Mouse (Mus musculus) embryonic facial prominence, embryonic 11.5 days (tissue): ENCODE data around the gene Fhl3. TPM values are rescaled to one million over a fixed set of nuclear protein-coding genes. Genes with fewer than 3 reads are reported as not detected.

Source experiments
- ATAC-seq: fragments of 200-750 bp; cut with Nextera tagmentation; replicated peaks from 2 replicates; pipeline ENCODE4 v1.8.0; 2017; ENCODE audit warnings: low read depth; ENCODE audit not compliant: insufficient number of reproducible peaks, low FRiP score, low TSS enrichment
- DNase-seq: peaks from one replicate; pipeline ENCODE4 v3.0.0-alpha.2; 2015; ENCODE audit warnings: low spot score
- H3K27ac ChIP-seq: fragments of 300-500 bp; sonication (generic); replicated peaks from 2 replicates; pipeline ENCODE4 v1.5.1; 2014; ENCODE audit warnings: mild to moderate bottlenecking, low read depth, low read length, control low read depth
- H3K27me3 ChIP-seq: fragments of 300-500 bp; sonication (generic); 2 replicates; pipeline ENCODE4 v1.6.1; 2014; ENCODE audit warnings: mild to moderate bottlenecking, low read length, moderate library complexity, mixed read lengths; ENCODE audit not compliant: control insufficient read depth, insufficient read depth
- H3K36me3 ChIP-seq: fragments of 300-500 bp; sonication (generic); replicated peaks from 2 replicates; pipeline ENCODE4 v1.6.1; 2014; ENCODE audit warnings: low read depth, mild to moderate bottlenecking, low read length, moderate library complexity, mixed read lengths; ENCODE audit not compliant: control insufficient read depth, insufficient read depth
- H3K4me1 ChIP-seq: fragments of 300-500 bp; sonication (generic); 2 replicates; pipeline ENCODE4 v1.6.1; 2014; ENCODE audit warnings: low read length, mixed read lengths; ENCODE audit not compliant: control insufficient read depth, insufficient read depth
- H3K4me2 ChIP-seq: fragments of 300-500 bp; sonication (generic); 2 replicates; pipeline ENCODE4 v1.6.1; 2014; ENCODE audit warnings: low read depth, mild to moderate bottlenecking, control low read depth, low read length, moderate library complexity
- H3K4me3 ChIP-seq: fragments of 300-500 bp; sonication (generic); 2 replicates; pipeline ENCODE4 v1.5.1; 2014; ENCODE audit warnings: low read depth, low read length, control low read depth
- H3K9ac ChIP-seq: fragments of 300-500 bp; sonication (generic); replicated peaks from 2 replicates; pipeline ENCODE4 v1.6.1; 2014; ENCODE audit warnings: mild to moderate bottlenecking, control low read depth, low read length
- H3K9me3 ChIP-seq: fragments of 300-500 bp; sonication (generic); replicated peaks from 2 replicates; pipeline ENCODE4 v1.6.1; 2016; ENCODE audit warnings: mild to moderate bottlenecking, low read length, inconsistent platforms, mixed read lengths; ENCODE audit not compliant: control insufficient read depth
- WGBS: fragments of 180-500 bp; shearing (Covaris S2); extraction: QIAGEN DNeasy Blood & Tissue Kit; methylation state at CpG from one replicate; pipeline ENCODE4 v1.1.7; 2014; 5-methylcytosine and 5-hydroxymethylcytosine counted together
- polyA plus RNA-seq: library from polyadenylated mRNA; unstranded; fragments of >200 nt; fragmentation: Nextera tagmentation; extraction: Ambion mirVana; gene quantifications from 2 replicates; pipeline ENCODE4 v1.2.1, GENCODE M21; 2014

The Fhl3 gene
- polyA plus RNA-seq, 1 experiment from 2014 or later = 10.7 TPM

- H3K9ac ChIP-seq = peak within 1 kb of the TSS; percentile 61
- DNase-seq = peak; percentile 84
- H3K27me3 ChIP-seq = no peaks in the 10 kb centered on the region
- 17% methylated on average over 25 of the region's 25 CpGs for WGBS
- H3K27ac ChIP-seq = no peak within 1 kb of the TSS
- H3K4me2 ChIP-seq = peak within 1 kb of the TSS; percentile 67
- H3K9me3 ChIP-seq = no peaks in the 10 kb centered on the region
- H3K4me3 ChIP-seq = peak within 1 kb of the TSS; percentile 53
- no peaks in the 10 kb centered on the region for H3K4me1 ChIP-seq
- peak; percentile 78 for ATAC-seq
- no peaks in the 10 kb centered on the region for H3K36me3 ChIP-seq
Measured at GRCm38 (mm10) chr4:124741376-124742343, 41.2 kb downstream of the Fhl3 start, which contains the start of gene Inpp5b. Gene Inpp5b, plus strand, starts transcription at chr4:124741850.

- ATAC-seq (no peak), DNase-seq (no peak)
- H3K36me3 ChIP-seq = no peaks in the 10 kb centered on the region
Measured at GRCm38 (mm10) chr4:124742839-124743238, 42.3 kb downstream of the Fhl3 start.

GRCm38 (mm10) chr4:124746577-124746976 lies 46.1 kb downstream of the Fhl3 start:
- Histone ChIP-seq H3K27ac (no peak overlapping the region), H3K4me1 (no peaks in the 10 kb centered on the region), H3K4me2 (no peak overlapping the region), H3K9me3 (no peaks in the 10 kb centered on the region), H3K9ac (no peak overlapping the region), H3K4me3 (no peak overlapping the region), H3K27me3 (no peaks in the 10 kb centered on the region), H3K36me3 (no peaks in the 10 kb centered on the region)
- ATAC-seq = no peak
- DNase-seq = no peak
- 76% methylated on average over 7 of the region's 7 CpGs for WGBS

More at GRCm38 (mm10) chr4:124742839-124743238, 42.3 kb downstream of the Fhl3 start:
- 89% methylated on average over 11 of the region's 11 CpGs for WGBS
- Histone ChIP-seq H3K4me1 (no peaks in the 10 kb centered on the region), H3K4me3 (no peak overlapping the region), H3K9ac (no peak overlapping the region), H3K4me2 (no peak overlapping the region), H3K9me3 (no peaks in the 10 kb centered on the region), H3K27me3 (no peaks in the 10 kb centered on the region), H3K27ac (no peak overlapping the region)

- Histone ChIP-seq H3K27me3 (no peaks in the 10 kb centered on the region), H3K4me3 (no peak overlapping the region), H3K36me3 (no peaks in the 10 kb centered on the region), H3K9ac (no peak overlapping the region), H3K4me1 (no peaks in the 10 kb centered on the region), H3K9me3 (no peaks in the 10 kb centered on the region), H3K4me2 (no peak overlapping the region), H3K27ac (no peak overlapping the region)
- WGBS = 58% methylated on average over 4 of the region's 4 CpGs
- DNase-seq (no peak), ATAC-seq (no peak)
Measured at GRCm38 (mm10) chr4:124747851-124748250, 47.4 kb downstream of the Fhl3 start.

GRCm38 (mm10) chr4:124751300-124752250 lies 51.1 kb downstream of the Fhl3 start:
- Histone ChIP-seq H3K27me3 (no peaks in the 10 kb centered on the region), H3K4me2 (peak overlapping the region; percentile 72), H3K36me3 (no peaks in the 10 kb centered on the region), H3K9ac (peak overlapping the region; percentile 64), H3K4me3 (peak overlapping the region; percentile 63), H3K27ac (no peak overlapping the region), H3K4me1 (no peaks in the 10 kb centered on the region), H3K9me3 (no peaks in the 10 kb centered on the region)
- DNase-seq (peak; percentile 97), ATAC-seq (peak; percentile 99)
- WGBS = 0% methylated on average over 75 of the region's 75 CpGs

- no peak overlapping the region for H3K27ac ChIP-seq
- H3K27me3 ChIP-seq = no peaks in the 10 kb centered on the region
- DNase-seq (no peak), ATAC-seq (no peak)
- 16% methylated on average over 15 of the region's 15 CpGs for WGBS
- no peaks in the 10 kb centered on the region for H3K9me3 ChIP-seq
- peak overlapping the region; percentile 63 for H3K4me3 ChIP-seq
- H3K9ac ChIP-seq = peak overlapping the region; percentile 64
- no peaks in the 10 kb centered on the region for H3K4me1 ChIP-seq
- peak overlapping the region; percentile 72 for H3K4me2 ChIP-seq
- no peaks in the 10 kb centered on the region for H3K36me3 ChIP-seq
Measured at GRCm38 (mm10) chr4:124752281-124753199, 52.0 kb downstream of the Fhl3 start.

- Histone ChIP-seq H3K4me2 (no peak overlapping the region), H3K27me3 (no peaks in the 10 kb centered on the region), H3K27ac (no peak overlapping the region), H3K4me3 (no peak overlapping the region), H3K36me3 (no peaks in the 10 kb centered on the region), H3K4me1 (no peaks in the 10 kb centered on the region), H3K9ac (no peak overlapping the region), H3K9me3 (no peaks in the 10 kb centered on the region)
- ATAC-seq = no peak
- no peak for DNase-seq
- 54% methylated on average over 7 of the region's 7 CpGs for whole genome bisulfite sequencing
Measured at GRCm38 (mm10) chr4:124755526-124755925, 55.0 kb downstream of the Fhl3 start.
